In genomic region chr1:91181261-91181660, GRCm38 (mm10) we compare ENCODE assay signal across 10 mouse cellular contexts. TPM values are rescaled to one million over a fixed set of nuclear protein-coding genes. Genes with fewer than 3 reads are reported as not detected.
DNase-seq lines count a peak whose midpoint lies in the region; ATAC-seq and TF ChIP-seq lines count a peak whose summit lies in the region.
"Had no signal": no experiment of that assay in that cellular context is flagged by ENCODE, and none has a peak within 500 bp of the region (broad histone marks: within the 10 kb centered on the region; RNA-seq: fewer than 3 reads in every experiment).

No protein-coding gene starts in this region.

- H3K4me1 ChIP-seq in embryonic facial prominence, embryonic 13.5 days: peaks cover 31% of the 10 kb centered on the region
- H3K4me1 ChIP-seq in embryonic facial prominence, embryonic 10.5 days: peaks cover 31% of the 10 kb centered on the region
- H3K4me1 ChIP-seq in intestine, embryonic 15.5 days (replicated peaks): peaks cover 32% of the 10 kb centered on the region

- 0 out of 2 replicates have a peak, but pooled peaks cover under 1% of the 10 kb centered on the region for H3K9me3 ChIP-seq in embryonic facial prominence, embryonic 13.5 days
- H3K9me3 ChIP-seq in embryonic facial prominence, embryonic 10.5 days: no peaks in the 10 kb centered on the region
- H3K9me3 ChIP-seq in intestine, embryonic 15.5 days: no peaks in the 10 kb centered on the region

- peak overlapping the region; percentile 16 for H3K4me2 ChIP-seq in embryonic facial prominence, embryonic 13.5 days
- H3K4me2 ChIP-seq in intestine, embryonic 15.5 days (replicated peaks): no peak overlapping the region; the same call in 1 of the 2 replicates

- H3K27ac ChIP-seq in embryonic facial prominence, embryonic 13.5 days: no peak overlapping the region
- H3K27ac ChIP-seq in embryonic facial prominence, embryonic 10.5 days (replicated peaks): no peak overlapping the region
- peak overlapping the region; percentile 97 for H3K27ac ChIP-seq in layer of hippocampus, adult 2 months
- no peak overlapping the region; the same call in 1 of the 2 replicates for H3K27ac ChIP-seq in intestine, embryonic 15.5 days

- no peak for TF ChIP-seq CTCF in layer of hippocampus, adult 2 months (conservative IDR thresholded peaks at IDR 0.05)

- H3K27me3 ChIP-seq in embryonic facial prominence, embryonic 13.5 days: peaks cover 24% of the 10 kb centered on the region
- H3K27me3 ChIP-seq in embryonic facial prominence, embryonic 10.5 days (replicated peaks; ENCODE audit: low read depth, poor library complexity, severe bottlenecking): peaks cover 51% of the 10 kb centered on the region
- H3K27me3 ChIP-seq in intestine, embryonic 15.5 days (replicated peaks): peaks cover 18% of the 10 kb centered on the region; the same call in 1 of the 2 replicates

- no peak overlapping the region for H3K4me3 ChIP-seq in embryonic facial prominence, embryonic 13.5 days
- H3K4me3 ChIP-seq in embryonic facial prominence, embryonic 10.5 days: no peak overlapping the region
- peak overlapping the region; percentile 72 for H3K4me3 ChIP-seq in layer of hippocampus, adult 2 months
- no peak overlapping the region for H3K4me3 ChIP-seq in intestine, embryonic 15.5 days (replicated peaks)

- DNase-seq in embryonic facial prominence, embryonic 10.5 days (ENCODE audit: low spot score): no peak
- no peak for DNase-seq in layer of hippocampus, adult 2 months (ENCODE audit: low spot score in 2 of 2)
- DNase-seq in layer of hippocampus, postnatal 36 days: no peak
- DNase-seq in lung, postnatal 4 days: peak; percentile 31 to 61
- DNase-seq in layer of hippocampus, postnatal 14 days (ENCODE audit: low spot score in 2 of 2): no peak
- no peak for DNase-seq in frontal cortex, postnatal 36 days (ENCODE audit: low spot score in 2 of 2)
- DNase-seq: left cerebral cortex, postnatal 4 days had no signal

- no peak overlapping the region for H3K9ac ChIP-seq in embryonic facial prominence, embryonic 13.5 days
- no peak overlapping the region for H3K9ac ChIP-seq in intestine, embryonic 15.5 days

- 60% methylated on average over 5 of the region's 5 CpGs for WGBS in embryonic facial prominence, embryonic 13.5 days
- 65% methylated on average over 5 of the region's 5 CpGs for WGBS in embryonic facial prominence, embryonic 10.5 days
- WGBS in intestine, embryonic 15.5 days: 9% methylated on average over 5 of the region's 5 CpGs

- no peak for ATAC-seq in embryonic facial prominence, embryonic 13.5 days (ENCODE audit: insufficient number of reproducible peaks, insufficient read depth, low FRiP score, low TSS enrichment, low read depth)
- peak; percentile 57 for ATAC-seq in intestine, embryonic 15.5 days

- no peaks in the 10 kb centered on the region for H3K36me3 ChIP-seq in embryonic facial prominence, embryonic 13.5 days
- H3K36me3 ChIP-seq in embryonic facial prominence, embryonic 10.5 days (replicated peaks): no peaks in the 10 kb centered on the region
- H3K36me3 ChIP-seq in intestine, embryonic 15.5 days: no peaks in the 10 kb centered on the region

RNA-seq across cellular contexts. Expression of gene Ramp1, which starts 1.6 kb away (rescaled TPM):
- polyA plus RNA-seq in embryonic facial prominence, embryonic 13.5 days (2015; fragmentation: Nextera tagmentation; extraction: Ambion mirVana): 5.4 and 6.1 TPM in 2 replicates
- 0.47 and 0.61 TPM in 2 replicates for polyA plus RNA-seq in embryonic facial prominence, embryonic 10.5 days (2016; fragmentation: Nextera tagmentation; extraction: Ambion mirVana)
- 10 to 100 TPM; 57.2 to 61.5 TPM for total RNA-seq in layer of hippocampus, adult 2 months (2021)
- 10 to 100 TPM; 60.8 to 65.0 TPM for total RNA-seq in layer of hippocampus, postnatal 36 days (2021)
- polyA plus RNA-seq in intestine, embryonic 15.5 days (2015; fragmentation: Nextera tagmentation; extraction: Ambion mirVana): 7.9 and 9.4 TPM in 2 replicates
- total RNA-seq in layer of hippocampus, postnatal 14 days (2021): 10 to 100 TPM; 51.3 to 53.0 TPM

RNA-seq across cellular contexts. Expression of gene Rbm44, which starts 36.4 kb away (rescaled TPM):
- 0.80 and 1.1 TPM in 2 replicates for polyA plus RNA-seq in embryonic facial prominence, embryonic 13.5 days (2015; fragmentation: Nextera tagmentation; extraction: Ambion mirVana)
- 0.87 and 1.2 TPM in 2 replicates for polyA plus RNA-seq in embryonic facial prominence, embryonic 10.5 days (2016; fragmentation: Nextera tagmentation; extraction: Ambion mirVana)
- not detected for total RNA-seq in layer of hippocampus, adult 2 months (2021)
- not detected for total RNA-seq in layer of hippocampus, postnatal 36 days (2021)
- polyA plus RNA-seq in intestine, embryonic 15.5 days (2015; fragmentation: Nextera tagmentation; extraction: Ambion mirVana): 0.67 and 0.68 TPM in 2 replicates
- not detected for total RNA-seq in layer of hippocampus, postnatal 14 days (2021)
- total RNA-seq: gastrocnemius, adult 8-10 months had no signal

Comparison
In these comparisons a context has a peak if more than half of its experiments do, and no peak if none do; other contexts are left out.
1. DNase-seq: peak in lung, postnatal 4 days (2 of 2); none in embryonic facial prominence, embryonic 10.5 days (single experiment), layer of hippocampus, adult 2 months (0 of 2), layer of hippocampus, postnatal 36 days (0 of 2), layer of hippocampus, postnatal 14 days (0 of 2) and frontal cortex, postnatal 36 days (0 of 2).